Mouse (Mus musculus) effector memory CD4-positive, alpha-beta T cell, adult 5 months (primary cell): ENCODE results near the gene Afdn. TPM values are rescaled to one million over a fixed set of nuclear protein-coding genes. Genes with fewer than 3 reads are reported as not detected.

ENCODE experiments used
- polyA plus RNA-seq: library from polyadenylated mRNA; unstranded; fragments of 100-300 nt; shearing (Covaris generic); gene quantifications from one replicate; pipeline ENCODE4 v1.2.1, GENCODE M21; 2017

Afdn gene
- polyA plus RNA-seq = 4.9 TPM

GRCm38 (mm10) chr17:13759853-13760627, at the start of gene Afdn:
Gene Afdn, plus strand, starts transcription at chr17:13760539.

DNA sequence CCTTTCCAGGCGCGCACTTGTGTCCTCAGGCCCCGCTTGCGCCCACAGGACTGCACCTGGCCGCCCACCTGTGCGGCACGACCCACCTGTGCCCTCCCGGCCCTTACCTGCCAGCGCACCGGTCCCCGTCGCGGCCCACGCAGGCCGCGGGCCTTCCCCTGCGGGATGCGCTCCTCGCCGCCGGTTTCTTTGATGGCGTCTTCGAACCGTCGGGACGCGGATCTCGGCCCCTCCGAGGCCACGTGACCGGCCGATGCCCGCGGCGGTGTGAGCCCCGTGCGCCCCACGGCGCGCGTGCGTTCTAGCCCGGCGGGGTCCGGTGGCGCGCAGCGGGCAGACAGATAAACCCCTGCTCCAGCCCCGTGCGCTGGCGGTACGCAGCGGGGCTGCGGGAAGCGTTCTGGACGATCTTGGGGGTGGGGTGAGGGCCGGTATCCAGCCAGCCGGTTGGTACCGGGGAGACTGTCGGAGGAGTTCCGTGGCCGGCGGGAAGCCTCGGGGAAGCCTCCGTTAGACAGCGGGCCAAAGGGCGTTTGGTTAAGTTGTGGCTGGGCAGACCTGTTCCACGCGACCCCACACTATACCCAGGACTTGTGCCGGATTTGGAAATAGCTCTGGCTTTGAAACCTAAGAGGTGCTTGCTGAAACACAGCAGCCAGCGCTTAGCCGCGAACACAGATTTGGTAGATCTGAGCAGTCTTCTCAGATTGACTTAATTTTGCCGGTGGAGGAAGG, 1.0 kb downstream of the Afdn start, which contains the start of gene Tcte2:
Gene Tcte2 (minus strand): TSS at position 647 of the 735 bp plus-strand sequence.

DNA sequence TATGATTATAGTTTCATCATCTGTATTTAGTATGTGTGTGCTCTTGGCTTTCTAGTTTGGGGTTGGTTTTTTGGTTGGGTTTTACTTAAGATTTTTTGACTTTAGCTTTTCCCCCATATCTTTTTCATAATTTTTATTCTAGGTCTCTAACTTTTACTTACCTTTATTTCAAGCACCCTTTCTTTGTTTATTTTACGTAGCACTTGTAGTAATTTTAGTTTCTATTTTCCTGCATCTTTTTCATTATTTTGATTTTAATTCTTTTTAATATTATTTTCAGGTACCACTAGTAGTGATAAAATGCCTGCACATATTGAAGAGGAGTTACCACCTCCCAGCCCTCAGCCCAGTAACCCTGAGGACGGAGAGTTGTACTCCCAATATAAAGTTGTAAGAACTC, 187.7 kb downstream of the Afdn start, which contains the start of gene Gm7168:
Gene Gm7168 (plus strand): TSS at position 301 of the 400 bp plus-strand sequence.

Other genes with a start within 250 kb of the Afdn start
- not detected for gene Tcte2, start 1.3 kb downstream of the Afdn start, polyA plus RNA-seq
- not detected for gene Gm7168, start 187.8 kb downstream of the Afdn start, polyA plus RNA-seq
- gene Gm7356, start 243.2 kb downstream of the Afdn start, polyA plus RNA-seq = not detected